Mouse (Mus musculus) right cerebral cortex, adult 2 months (tissue): ENCODE results near the gene Psmb8.
A peak's percentile ranks its signal among the peaks of the same experiment; 100 is the strongest.

Experiments
- DNase-seq, 2 experiments: peaks; one replicate each; pipeline ENCODE4 v3.0.0; 2021 to 2022; ENCODE audit warnings: low spot score in 2 of 2

Psmb8 gene

GRCm38 (mm10) chr17:34248764-34249163, 51.2 kb downstream of the Psmb8 start:
- DNase-seq = no peak

GRCm38 (mm10) chr17:34249361-34249760, 51.8 kb downstream of the Psmb8 start:
- DNase-seq = no peak

DNA sequence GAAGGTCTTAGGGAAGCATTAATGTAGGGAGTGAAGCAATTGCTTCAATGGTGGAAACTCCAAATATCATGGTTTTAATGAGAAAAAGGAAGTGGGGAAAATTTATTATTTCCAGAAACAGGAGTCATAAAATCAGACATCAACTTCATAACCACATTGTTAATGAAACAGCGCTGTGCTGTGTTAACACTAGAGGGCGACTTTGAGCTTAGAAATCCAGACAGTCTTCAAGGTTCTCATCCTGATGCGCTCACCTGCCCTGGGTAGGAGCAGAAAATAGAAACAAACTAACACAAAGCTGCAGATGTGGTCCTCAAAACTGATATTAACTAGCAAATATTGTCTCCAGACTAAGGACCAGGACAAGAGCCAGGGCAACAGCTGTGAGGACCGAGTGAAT, 52.4 kb downstream of the Psmb8 start:
- peak; percentile 60 to 64 for DNase-seq
